Mouse (Mus musculus) urinary bladder, postnatal 10 days (tissue): ENCODE data around the gene Wdr4.

Experiments used
- DNase-seq: peaks from one replicate; pipeline ENCODE4 v3.0.0; 2022; ENCODE audit warnings: low spot score

Wdr4 gene

DNA sequence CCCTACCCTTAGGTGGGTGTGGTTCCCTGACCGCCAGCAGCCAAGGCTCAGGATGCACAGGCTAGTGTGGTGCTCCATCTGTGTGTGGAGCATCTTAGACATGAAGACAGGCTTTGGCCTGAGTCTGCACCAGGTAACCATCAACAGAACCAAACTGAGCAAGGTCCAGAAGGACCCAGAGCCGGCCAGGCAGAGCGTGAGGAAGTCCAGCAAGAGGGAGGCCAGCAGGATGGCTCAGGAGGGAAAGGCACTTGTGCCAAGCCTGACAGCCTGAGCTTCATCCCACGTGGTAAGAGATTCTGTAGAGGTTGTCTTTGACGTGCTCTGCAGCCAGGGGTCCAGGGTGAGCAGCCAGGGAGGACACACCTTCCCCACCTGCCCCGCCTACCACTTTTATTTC is 22.1 kb downstream of the Wdr4 start:
- DNase-seq: no peak

DNA sequence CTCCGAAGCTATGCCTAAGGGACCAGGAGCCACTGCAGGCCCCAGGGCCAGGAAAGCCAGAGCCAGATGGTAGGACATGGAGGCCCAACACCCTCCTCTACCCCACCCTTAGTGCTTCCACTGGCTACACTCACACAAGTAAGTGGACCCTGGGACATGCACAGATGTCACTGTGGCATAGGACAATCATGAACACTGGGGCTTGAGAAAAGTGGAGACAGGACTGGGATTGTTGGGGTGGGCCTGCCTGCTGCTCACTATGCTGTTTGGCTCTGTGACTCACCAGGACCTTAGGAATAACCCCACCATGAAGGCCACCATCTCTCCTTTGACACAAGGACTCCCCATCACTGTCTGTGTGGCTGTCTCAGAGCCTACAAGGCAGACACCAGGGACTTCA is 24.8 kb downstream of the Wdr4 start:
- DNase-seq: no peak

DNA sequence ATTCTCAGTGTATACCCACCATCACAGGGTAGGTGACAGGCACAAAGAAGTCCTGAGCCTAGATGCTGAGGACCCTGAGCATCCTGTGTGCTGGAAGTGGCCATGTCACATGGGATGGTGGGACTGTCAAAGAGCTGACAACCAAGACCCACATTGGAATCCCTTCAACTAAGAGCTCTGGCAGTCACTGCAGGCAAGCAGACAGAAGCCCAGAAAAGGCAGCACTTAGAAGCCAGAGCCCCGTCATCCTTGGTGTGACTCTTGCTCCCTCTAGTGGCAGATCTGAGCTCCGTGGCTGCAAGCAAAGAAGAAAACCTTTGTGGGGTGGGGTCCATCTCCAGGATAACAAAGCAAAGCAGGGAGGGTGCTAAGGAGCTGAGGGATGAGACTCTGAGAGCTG is 27.4 kb downstream of the Wdr4 start:
- DNase-seq: peak; percentile 40

DNA sequence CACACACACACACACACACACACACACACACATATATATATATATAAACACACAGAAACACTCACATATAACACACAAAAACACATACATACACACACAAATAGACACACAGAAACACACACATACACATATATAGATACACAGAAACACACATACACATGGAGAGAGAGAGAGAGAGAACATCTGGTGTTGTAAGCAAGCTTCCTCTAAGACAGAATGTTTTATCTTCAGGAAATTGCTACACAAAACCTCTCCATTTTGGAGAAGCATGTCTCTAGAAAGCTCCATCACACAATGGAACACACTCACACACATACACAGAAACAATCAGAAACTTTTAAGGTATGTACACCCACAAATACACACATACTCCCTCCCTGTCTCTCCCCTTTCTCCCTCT is 28.4 kb downstream of the Wdr4 start:
- DNase-seq: no peak

DNA sequence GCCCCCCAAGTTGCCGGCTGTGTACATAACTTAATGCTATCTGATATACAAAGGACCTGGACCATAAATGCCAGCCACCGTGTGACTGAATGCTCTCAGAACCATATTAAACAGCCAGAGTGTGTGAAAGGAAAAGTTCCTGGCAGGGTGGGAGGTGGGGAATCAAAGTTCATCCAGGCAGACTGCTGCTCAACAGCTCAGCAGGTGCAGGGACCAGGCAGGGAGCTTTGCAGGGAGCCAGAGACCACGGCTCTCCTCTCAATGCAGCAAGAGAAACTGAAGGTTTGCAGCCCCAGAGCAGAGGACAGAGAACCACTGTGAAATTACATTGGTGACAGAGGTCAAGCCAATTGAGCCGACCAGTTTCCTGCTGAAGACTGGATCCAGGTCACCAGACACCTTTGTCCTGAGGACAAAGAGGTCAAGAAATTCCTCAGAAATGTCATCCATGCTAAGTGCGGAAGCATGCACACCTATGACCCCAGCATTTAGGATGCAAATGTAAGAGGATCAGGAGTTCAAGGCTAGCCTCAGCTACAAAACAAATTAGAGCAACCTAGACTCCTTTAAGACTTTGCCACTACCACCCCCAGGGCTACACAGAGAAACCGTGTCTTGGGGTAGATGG is 32.2 kb downstream of the Wdr4 start:
- DNase-seq: no peak

DNA sequence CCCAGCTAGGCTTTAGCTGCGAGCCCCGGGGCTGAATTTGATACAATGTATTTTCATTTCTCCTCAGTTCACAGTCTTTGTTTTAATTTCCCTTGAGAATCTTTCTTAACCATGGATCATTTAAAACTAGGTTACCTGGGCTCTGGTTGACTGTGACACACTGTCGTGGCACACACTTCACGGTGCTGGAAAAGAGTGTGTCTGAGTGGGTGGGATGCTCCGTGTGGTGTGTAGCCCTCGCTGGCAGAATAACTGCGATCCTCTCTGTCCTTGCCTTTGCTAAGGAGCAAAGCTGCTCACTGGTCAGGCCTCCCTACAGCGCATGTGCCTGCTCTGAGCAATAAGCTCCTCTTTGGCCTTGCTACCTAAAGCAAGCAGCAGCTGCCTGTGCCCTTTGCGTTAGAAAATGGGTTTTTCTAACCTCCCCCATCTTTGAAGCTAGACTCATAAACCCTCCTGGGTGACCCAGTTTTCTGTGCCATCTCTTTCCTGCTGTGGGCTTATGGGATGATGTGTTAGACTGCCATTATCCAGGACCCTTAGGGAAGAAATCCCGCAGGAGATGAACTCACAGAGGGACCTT is 33.1 kb downstream of the Wdr4 start:
- DNase-seq: no peak

DNA sequence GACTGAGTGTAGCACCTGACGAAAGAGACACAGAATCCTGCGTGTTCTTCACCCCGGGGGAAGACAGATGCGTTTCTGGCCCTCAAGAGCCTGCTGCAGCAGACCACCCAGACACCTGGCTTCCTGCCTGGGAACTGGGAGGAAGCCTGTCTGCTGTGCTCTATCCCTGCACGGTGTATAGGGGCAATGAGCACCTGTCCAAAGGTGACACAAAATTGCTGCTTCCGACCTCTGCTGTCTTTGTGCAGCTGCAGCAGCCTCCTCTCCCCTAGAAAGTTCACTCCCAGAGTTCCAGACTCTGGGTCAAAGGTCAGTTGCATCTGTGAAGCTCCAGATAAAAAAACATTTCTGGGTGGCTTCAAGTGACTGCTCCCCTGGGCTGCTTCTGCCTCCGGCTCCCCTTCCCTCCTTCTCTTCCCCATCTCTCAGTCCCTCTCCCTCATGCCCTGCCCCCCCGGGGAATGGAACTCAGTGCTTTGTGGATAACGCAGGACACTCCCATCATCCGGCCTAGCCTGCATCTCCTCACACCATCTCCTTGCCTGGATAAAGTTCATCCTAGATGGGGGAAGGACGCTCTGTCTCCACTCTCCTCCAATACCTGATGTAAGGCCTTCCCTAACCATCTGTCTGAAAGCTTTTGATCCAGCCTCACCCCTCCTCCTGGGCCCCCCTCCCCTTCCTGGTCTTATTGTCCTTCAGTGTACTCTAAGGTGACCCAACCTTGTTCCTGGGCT is 40.5 kb downstream of the Wdr4 start:
- DNase-seq: no peak

DNA sequence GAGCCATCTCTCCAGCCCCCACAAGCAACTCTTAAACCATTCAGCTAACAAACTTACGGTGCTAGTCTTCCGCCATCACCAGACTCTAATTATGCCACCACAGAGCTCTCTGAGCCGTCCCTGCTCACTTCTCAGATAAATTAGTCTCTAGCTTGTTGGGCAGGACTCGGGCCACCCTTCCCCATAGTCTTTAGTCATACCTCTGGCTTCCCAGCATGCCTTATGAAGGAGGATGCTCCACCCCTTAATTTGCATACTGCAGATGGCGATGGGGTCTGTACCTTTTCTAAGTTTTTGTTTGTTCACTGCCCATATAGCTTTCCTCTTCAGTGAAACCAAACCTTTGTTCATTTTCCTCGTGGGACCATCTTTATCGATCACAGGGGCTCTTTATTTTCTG is 41.2 kb downstream of the Wdr4 start:
- no peak for DNase-seq

DNA sequence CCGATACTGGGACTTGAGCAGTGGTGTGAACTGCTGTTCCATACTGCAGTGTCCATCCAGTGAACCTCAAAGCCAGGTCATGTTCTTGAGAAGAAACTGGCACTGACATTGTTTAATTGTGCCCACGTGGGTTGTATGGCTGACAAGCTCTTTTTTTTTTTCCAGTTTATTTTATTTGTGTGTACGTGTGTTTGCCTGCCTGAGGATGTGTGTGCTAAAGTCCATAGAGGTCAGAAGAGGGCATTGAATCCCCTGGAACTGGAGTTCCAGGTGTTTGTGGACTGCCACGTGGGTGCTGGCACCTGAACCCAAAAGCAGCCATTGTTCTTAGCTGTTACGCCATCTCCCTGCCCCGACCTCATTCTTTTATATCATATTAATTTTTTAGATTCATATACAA is 45.4 kb downstream of the Wdr4 start:
- DNase-seq: no peak

DNA sequence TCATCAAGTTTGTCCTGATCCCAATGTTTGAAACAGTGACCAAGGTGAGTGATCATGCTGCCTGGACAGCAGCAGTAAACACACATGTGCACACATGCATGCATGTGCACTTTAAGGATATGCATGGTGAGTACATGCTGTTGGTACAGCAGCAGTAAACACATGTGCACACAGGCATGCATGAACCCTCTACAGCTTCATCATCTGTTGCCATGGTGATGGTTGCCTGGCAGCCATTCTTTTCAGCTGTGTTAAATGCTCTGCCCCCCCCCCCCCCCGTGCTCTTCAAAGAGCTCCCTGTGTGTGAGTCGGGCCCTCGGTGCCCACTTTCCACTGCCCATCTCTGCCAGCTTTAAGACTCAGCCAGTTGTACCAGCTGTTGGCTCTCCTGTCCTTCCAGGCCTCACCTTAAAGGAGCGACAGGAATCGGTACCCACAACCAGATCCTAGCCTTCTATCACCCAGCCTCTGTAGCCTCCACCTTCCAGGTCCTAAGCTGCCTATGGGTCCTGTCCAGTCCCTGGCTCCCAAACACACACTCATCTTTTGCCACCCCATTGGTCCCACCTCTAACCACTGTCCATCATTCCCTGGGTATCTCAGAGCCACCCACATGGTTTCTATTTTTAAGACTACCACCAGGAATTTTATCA is 48.9 kb downstream of the Wdr4 start:
- DNase-seq: no peak

DNA sequence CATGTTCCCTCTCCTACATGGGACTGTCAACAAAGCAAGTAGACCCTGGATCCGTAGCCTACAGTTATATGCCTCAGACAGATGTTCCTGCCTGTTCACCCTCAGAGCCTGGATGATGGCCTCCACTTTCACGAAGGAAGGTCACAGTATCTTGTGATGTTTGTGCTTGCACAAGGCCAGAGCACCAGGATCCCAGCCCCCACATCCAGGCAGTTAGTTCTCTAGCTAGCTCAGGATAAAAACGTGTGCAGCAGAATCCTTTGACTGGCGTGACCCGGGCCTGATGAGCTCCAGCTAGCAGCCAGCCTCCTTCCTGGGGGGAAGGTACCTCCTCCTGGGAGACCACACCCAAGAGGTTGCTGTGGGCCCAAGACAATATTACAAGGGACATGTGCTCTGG is 51.3 kb downstream of the Wdr4 start:
- DNase-seq: no peak

DNA sequence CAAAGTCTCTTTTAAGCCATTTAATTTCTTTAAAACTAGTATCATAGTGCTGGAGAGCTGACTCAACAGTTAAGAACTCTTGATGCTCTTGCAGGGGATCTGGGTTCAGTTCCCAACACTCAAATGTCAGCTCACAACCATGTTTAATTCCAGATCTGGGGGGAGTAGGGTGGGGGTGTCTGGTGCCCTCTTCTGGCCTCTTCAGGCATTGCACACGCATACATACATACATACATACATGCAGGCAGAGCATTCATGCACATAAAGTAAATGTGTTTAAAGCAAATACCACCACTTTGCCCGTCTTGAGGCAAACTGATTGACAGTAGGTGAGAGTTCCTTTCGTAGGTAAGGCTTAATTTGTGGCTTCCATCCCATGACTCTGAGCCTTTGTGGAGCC is 52.9 kb downstream of the Wdr4 start:
- DNase-seq: no peak

DNA sequence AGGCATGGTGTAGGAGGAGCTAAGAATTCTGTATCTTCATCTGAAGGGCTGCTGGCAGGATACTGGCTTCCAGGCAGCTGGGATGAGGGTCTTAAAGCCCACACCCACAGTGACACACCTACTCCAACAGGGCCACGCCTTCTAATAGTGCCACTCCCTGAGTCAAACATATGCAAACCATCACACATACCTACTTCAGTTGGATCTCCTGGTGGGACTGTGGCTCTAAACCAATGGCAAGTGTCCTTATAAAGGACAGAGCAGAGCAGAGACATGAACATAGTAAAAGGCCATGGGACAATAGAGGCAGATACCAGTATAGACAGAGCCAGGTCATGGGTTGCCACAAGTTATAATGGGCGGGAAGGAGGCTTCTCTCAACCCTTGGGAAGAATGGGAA is 57.3 kb downstream of the Wdr4 start:
- DNase-seq: no peak

DNA sequence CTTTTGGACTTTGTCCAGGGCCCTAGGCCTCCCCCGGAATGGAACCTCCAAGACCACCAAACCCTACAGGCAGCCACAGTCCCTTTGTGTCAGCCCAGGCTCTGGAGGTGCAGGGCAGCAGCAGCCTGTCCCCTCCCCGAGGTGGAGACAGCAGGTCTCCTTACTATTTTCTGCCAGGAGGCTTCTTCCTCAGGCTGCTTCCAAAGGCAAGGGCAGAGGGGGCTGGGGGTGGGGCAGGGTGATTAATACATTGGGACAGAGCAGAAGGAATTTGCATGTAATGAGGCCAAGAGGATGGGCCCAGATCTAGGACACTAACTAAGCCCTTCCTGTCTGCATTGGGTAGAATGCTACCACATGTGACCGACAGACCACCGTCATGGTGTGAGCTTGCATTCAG is 59.4 kb downstream of the Wdr4 start:
- no peak for DNase-seq

DNA sequence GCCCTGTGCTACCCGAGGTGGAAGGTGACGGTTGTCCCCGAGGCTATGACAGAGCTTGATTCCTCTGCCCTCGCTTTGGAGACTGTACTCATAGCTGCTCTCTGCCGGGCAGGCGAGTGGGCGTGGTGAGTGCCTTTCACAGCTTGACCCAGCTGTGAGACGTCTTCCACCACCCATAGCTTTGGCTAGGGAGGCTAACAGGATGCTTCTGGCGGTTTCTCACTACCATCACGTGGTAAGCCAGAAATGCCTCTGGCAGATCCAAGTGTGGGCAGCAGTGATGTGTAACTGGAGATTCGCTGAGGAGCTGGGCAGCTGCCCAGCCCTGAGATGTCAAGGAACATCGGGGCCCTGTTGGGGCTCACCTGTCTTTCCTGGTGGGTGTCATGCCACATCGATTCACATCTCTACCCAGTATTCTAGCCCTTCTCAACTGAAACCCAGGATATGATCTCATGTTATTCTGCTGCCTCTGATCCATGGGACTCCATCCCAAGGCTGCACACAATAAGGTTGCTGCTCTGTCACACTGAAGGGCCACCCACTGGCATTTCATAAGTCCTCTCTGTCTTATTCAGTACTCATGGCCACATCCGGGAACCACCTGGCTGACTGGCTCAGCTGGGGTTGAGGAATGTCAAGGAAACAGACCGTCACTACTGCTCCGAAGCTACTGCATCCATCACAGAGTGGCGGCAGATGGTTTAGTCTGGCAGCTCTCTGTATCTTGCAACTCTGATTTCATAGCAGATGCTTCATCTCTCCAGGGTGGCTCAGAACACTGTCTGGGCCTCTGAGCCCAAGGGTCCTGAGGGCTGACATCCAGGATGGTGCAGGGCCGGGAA is 62.8 kb downstream of the Wdr4 start:
- no peak for DNase-seq

DNA sequence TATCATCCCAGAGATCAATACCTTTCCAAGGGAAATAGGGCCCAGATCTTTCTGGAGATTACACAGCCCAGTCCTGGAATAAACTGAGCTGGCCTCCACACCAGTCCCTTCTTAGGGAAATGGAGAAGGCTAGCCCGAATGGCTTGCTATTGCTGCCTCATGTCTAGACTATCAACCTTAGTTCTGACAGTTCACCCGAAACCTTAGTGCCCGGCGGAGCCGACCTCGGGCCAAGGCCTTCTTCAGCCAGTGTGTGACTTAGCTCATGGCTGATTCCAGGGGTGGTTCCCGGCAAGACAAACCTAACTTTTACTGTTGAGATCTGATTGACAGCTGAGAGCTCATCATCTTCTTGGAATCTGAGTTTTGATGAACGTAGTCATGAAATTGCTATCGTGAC is 65.7 kb downstream of the Wdr4 start:
- DNase-seq: no peak

DNA sequence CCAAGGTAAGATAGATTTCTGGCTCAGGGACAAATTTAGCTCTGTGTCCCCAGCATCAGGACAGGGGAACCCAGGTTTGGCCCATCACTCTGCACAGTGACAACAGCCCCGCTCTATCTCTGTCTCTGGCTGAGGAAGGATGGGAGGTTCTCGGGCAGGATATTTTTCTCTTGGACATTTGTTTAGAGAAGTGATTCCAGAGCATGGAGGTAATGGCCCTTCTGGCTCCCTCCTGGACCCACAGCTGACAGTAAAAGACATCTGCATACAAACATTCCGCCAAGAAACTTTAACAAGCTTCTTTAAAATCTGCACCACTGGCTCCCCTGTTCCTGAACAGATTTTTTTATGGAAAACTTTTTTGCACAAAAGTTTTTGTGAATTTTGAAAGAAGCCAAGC is 66.3 kb downstream of the Wdr4 start:
- no peak for DNase-seq

DNA sequence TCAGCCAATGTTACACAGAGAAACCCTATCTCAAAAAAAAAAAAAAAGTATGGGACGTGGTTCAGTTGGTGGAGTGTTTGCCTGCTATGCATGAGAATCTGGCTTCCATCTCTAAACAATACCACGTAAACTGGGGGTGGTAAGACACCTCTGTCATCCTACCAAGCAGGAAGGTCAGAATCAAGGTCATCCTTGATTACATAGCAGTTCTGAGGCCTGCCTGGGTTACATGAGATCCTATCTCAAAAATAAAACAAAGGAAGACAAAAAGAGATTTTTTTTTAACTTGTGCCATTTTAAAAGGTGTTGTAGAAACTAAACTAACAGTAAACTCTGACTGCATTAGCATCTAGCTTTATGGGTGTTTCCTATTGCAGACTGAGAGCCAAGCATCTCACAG is 67.0 kb downstream of the Wdr4 start:
- DNase-seq: no peak

DNA sequence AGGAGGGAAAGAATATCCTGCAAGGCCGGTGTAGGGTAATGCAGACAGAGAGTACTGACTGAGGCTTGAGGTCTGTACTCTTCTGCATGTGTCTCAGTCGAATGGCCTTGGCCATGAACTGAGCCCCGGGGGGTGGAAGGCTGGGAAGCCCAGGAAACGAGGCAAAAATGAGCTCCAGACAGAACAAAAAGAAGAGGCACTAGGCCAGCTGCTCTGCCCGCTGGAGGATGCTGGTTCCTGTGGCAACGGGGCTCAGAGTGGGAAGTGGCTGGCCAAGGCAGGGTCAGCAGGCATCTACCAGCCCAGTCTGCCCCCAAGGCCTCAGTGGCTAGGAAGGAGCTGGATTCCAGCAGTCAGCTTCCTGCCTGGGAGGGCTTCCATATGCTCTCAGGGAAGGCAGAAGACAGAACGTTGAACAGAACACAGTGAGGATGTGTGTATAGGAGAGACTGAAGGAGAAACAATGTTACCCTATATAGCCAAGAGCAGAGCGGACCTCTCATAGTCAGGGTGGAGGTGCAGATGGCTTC is 68.5 kb downstream of the Wdr4 start:
- no peak for DNase-seq

DNA sequence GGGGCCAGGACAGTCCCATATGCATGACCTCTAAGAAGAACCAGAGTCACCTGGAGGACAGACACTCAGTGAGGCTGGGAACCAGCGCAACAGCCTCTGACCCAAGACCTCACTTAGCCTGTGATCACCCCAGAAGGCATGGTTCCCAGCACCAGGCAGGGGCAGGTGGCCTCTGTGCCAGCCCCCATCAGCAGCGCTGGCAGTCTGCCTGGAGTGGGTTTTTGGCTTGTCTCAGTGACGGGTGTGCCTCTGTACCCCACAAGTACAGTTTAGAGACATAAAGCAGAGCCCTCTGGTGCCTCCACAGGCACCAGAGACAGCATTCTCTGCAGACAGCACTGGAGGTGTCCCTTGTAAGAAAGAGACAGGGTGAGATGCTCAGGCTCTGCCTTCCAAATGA is 69.6 kb downstream of the Wdr4 start:
- DNase-seq: no peak

DNA sequence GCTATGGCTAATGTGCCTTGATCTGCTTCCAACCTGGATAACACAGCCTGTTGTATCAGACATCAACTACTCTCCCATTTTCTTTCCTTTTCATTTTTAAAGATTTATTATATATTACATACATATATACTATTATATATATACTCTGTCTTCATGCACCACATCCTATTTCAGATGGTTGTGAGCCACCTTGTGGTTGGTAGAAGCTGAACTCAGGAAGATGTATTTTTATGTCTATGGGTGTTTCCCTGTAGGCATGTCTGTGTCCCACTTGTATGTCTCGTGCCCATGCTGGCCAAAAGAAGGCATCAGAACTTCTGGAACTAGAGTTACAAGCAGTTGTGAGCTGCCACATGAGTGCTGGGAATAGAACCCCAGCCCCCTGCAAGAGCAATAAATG is 71.3 kb downstream of the Wdr4 start:
- no peak for DNase-seq

DNA sequence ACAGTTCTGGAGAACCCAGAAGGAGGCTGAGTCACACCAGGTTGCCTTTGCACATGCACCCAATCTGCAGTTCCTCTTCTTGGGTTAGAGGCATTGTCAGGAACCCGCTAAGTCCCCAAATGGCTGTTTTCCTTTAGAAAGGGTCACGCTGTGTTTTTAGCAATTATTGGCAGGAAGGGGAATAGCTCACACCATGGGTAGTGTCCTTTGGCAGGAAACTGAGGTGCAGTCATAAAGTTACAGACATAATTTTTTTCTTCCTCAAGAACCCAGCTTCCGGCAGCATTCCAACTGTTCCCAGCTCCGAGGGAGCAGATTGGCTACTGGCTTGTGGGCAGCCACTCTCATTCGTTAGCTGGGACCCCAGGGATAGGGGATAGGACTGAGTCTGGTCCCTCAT is 72.0 kb downstream of the Wdr4 start:
- DNase-seq: no peak
